Mouse (Mus musculus) cerebellum, adult 2 months (tissue): ENCODE measurements around the gene Exoc3l2. TPM values are rescaled to one million over a fixed set of nuclear protein-coding genes. Genes with fewer than 3 reads are reported as not detected.
A peak's percentile ranks its signal among the peaks of the same experiment; 100 is the strongest.

Experiments used
- DNase-seq, 2 experiments: peaks; one replicate each; pipeline ENCODE4 v3.0.0; 2021
- H3K27ac ChIP-seq: fragments of 200-500 bp; 2 replicates; pipeline ENCODE4 v1.5.1; 2012; ENCODE audit warnings: low read length, control low read depth, inconsistent platforms; ENCODE audit not compliant: insufficient read depth
- H3K27me3 ChIP-seq: fragments of 200-500 bp; 2 replicates; pipeline ENCODE4 v1.6.1; 2012; ENCODE audit warnings: inconsistent platforms, mild to moderate bottlenecking, low read length, moderate library complexity; ENCODE audit not compliant: control insufficient read depth, insufficient read depth
- H3K4me1 ChIP-seq: fragments of 200-500 bp; 2 replicates; pipeline ENCODE4 v1.6.1; 2011; ENCODE audit warnings: low read length; ENCODE audit not compliant: control insufficient read depth, insufficient read depth
- H3K4me3 ChIP-seq: fragments of 200-500 bp; replicated peaks from 2 replicates; pipeline ENCODE3; 2011; ENCODE audit warnings: mild to moderate bottlenecking, low read depth, low read length, control low read depth; ENCODE audit not compliant: insufficient read depth
- CTCF ChIP-seq: fragments of 200-500 bp; IDR thresholded peaks from 2 replicates; pipeline ENCODE4 v1.5.1; 2011; ENCODE audit warnings: low read depth, mild to moderate bottlenecking, control low read depth, low read length, moderate library complexity, borderline replicate concordance; ENCODE audit not compliant: insufficient read depth
- POLR2A ChIP-seq: fragments of 200-500 bp; IDR thresholded peaks from 2 replicates; pipeline ENCODE4 v1.6.1; 2011; ENCODE audit warnings: low read length, control low read depth, borderline replicate concordance; ENCODE audit not compliant: insufficient read depth
- WGBS: fragments of 180-500 bp; shearing (Covaris S2); methylation state at CpG from one replicate; pipeline ENCODE4 v1.1.7; 2018; 5-methylcytosine and 5-hydroxymethylcytosine counted together
- polyA plus RNA-seq: library from polyadenylated mRNA; depleted of rRNA; stranded (reverse); fragments of >200 nt; gene quantifications from 2 replicates; pipeline ENCODE4 v1.2.3, GENCODE M21; 2012

The Exoc3l2 gene
- polyA plus RNA-seq, 1 experiment, result 0.21 TPM

DNA sequence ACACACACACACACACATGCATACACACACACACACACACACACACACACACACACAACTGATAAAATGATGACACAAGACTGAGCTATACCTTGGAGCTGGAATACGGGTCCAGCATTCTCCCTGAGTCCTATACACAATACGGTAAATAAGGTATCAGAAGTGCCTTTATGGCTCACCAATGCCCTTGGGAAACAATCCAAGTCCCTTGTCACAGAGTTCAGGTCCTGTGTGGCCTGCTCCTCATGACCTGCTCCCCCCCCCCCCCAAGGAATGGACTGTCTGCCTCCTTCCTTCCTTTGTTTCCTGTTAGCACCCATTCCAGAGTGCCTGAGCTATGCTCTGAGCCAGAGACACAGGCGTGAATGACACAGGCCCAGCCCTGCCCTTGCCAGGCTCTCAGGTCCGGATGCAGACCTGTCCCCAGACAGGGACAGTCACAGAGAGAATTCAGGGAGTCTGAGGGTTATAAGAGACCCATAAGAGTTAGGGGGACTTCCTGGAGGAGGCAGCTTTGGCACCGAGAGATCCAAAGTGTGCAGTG lies 3.5 kb downstream of the Exoc3l2 start:
- 64% methylated on average over 5 of the region's 5 CpGs for WGBS
- Histone ChIP-seq H3K4me3 (no peak overlapping the region), H3K4me1 (no peaks in the 10 kb centered on the region), H3K27ac (no peak overlapping the region), H3K27me3 (peaks cover 1% of the 10 kb centered on the region; the same call in 1 of the 2 replicates)
- TF ChIP-seq POLR2A (no peak), CTCF (no peak)
- no peak for DNase-seq

DNA sequence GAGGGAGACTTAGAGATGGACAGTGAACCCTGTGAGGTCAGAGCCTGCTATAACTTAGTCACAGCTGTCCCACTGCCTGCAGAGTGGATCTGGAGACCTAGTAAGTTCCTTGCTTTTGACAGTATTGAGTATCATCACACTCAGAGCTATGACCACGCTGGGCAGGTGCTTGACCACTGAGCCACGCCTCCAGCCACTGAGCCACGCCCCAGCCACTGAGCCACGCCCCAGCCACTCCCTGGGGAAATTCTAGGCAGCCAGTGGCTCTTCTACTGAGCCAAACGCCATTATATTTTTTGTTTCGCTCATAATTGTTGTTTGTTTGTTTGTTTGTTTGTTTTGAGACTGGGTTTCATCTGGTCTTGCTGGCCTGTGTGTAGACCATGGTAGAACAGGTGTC lies 4.5 kb downstream of the Exoc3l2 start:
- no peak overlapping the region for H3K27ac ChIP-seq
- H3K27me3 ChIP-seq, result peaks cover 1% of the 10 kb centered on the region; the same call in 1 of the 2 replicates
- WGBS, result 22% methylated on average over 6 of the region's 6 CpGs
- H3K4me1 ChIP-seq, result no peaks in the 10 kb centered on the region
- no peak overlapping the region for H3K4me3 ChIP-seq
- no peak for DNase-seq
- TF ChIP-seq POLR2A, result no peak
- no peak for TF ChIP-seq CTCF

DNA sequence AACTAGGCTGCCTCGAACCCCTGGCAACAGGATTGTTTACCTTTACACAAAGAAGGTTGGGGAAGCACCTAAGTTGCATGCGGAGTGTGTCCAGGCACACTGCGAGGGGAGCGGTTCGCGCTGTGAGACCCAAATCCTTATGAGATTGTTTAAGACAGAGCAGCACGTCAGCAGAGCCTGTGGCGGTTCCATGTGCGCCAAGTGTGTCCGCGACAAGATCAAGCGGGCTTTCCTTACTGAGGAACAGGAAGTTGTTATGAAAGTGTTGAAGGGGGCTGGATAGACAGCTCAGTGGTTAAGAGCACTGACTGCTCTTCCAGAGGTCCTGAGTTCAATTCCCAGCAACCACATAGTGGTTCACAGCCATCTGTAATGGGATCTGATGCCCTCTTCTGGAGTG lies 5.1 kb downstream of the Exoc3l2 start:
- 69% methylated on average over 12 of the region's 12 CpGs for WGBS
- TF ChIP-seq POLR2A (no peak), CTCF (no peak)
- Histone ChIP-seq H3K4me1 (no peaks in the 10 kb centered on the region), H3K27me3 (peaks cover 1% of the 10 kb centered on the region; the same call in 1 of the 2 replicates), H3K27ac (no peak overlapping the region), H3K4me3 (no peak overlapping the region)
- DNase-seq, result no peak

DNA sequence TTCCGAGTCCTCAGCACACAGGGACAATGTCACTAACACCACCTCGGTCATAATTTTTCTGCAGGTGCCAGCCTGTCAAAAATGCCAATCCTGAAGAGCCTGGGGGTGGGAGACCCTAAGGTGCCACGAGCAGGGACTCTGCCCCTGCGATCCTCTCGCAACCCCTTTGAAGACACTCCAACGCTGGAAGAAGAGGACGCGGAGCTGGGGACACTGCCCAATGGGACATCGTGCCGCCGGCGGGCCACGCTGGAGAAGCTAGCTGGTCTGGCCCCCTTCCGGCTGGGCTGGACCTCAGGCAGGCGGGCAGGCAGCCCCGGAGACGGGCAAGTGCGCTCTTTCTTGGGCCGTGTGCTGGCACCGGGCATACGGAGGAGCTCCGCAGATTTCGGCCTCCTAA lies 6.3 kb downstream of the Exoc3l2 start:
- 15% methylated on average over 23 of the region's 23 CpGs for WGBS
- TF ChIP-seq POLR2A, result no peak
- TF ChIP-seq CTCF, result no peak
- no peak overlapping the region for H3K27ac ChIP-seq
- no peaks in the 10 kb centered on the region for H3K4me1 ChIP-seq
- no peak overlapping the region for H3K4me3 ChIP-seq
- peaks cover 1% of the 10 kb centered on the region; the same call in 1 of the 2 replicates for H3K27me3 ChIP-seq
- no peak for DNase-seq

DNA sequence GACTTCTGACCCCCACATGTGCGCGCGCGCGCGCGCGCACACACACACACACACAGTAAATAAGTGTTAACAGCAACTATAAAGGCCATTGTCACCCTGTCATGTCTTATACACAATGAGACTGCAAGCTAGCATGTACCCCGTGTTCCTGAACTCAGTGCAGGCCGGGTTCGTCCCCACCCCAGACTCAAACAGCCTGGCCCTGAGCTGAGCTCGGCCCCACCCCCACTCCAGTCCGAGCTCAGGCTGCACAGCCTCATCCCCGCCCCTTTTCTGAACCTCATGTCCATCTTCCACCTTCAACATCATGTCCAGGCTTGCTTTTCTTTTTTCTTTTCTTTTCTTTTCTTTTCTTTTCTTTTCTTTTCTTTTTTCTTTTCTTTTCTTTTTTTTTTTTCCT lies 7.2 kb downstream of the Exoc3l2 start:
- 12% methylated on average over 14 of the region's 14 CpGs for WGBS
- H3K27me3 ChIP-seq, result peaks cover 1% of the 10 kb centered on the region; the same call in 1 of the 2 replicates
- DNase-seq, result no peak
- H3K4me3 ChIP-seq, result no peak overlapping the region
- H3K4me1 ChIP-seq, result no peaks in the 10 kb centered on the region
- H3K27ac ChIP-seq, result no peak overlapping the region
- TF ChIP-seq POLR2A (no peak), CTCF (no peak)

DNA sequence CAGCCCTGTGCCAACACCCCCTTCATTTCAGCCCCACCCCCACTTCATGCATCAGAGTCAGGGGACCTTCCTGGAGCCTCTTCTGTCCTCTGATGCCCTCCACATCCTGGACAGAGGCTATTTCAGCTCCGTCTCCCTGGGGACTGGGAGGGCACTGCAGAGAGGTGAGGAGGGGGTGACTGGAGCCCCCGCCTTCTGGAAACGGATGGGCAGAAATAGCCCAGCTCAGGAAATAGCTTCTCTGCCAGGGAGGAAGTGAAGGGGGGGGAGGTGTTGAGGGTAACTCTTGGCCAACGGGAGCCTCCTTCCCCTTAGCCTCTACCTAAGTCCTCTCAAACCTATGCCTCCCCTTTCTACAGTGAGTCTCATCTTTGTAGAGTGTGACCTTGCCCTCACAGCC lies 9.3 kb downstream of the Exoc3l2 start:
- whole genome bisulfite sequencing, result 40% methylated on average over 4 of the region's 4 CpGs
- no peak for TF ChIP-seq POLR2A
- no peak for TF ChIP-seq CTCF
- Histone ChIP-seq H3K27me3 (peaks cover 1% of the 10 kb centered on the region; the same call in 1 of the 2 replicates), H3K4me3 (no peak overlapping the region), H3K27ac (no peak overlapping the region), H3K4me1 (no peaks in the 10 kb centered on the region)
- no peak for DNase-seq

DNA sequence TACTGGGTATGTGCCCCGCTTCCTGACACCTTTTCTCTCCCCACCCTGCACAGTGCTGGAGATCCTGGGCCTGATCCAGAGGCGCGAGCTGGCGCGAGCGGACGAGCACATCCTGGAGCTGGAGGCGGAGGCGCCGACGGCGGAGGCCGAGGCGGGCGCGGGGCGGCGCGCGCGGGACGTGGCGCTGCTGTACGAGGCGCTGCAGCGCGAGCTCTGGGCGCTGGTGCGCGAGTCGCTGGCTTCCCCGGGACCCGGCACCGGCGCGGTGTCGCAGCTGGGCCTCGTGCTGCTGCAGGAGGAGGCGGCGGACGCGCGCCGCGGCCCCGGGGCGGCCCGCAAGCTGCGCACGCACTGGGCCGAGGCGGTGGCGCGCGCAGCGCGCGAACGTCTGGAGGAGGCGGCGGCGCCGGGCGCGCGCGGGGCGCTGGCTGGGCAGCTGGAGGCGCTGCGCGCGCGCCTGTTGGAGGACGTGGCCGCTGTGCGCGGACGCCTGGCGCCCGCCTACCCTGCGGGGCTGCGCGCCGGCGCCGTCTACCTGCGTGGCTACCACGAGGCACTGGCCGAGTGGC lies 10.8 kb downstream of the Exoc3l2 start:
- Histone ChIP-seq H3K27me3 (peaks cover 1% of the 10 kb centered on the region; the same call in 1 of the 2 replicates), H3K27ac (no peak overlapping the region), H3K4me1 (no peaks in the 10 kb centered on the region), H3K4me3 (peak overlapping the region; percentile 40)
- DNase-seq, result peak; percentile 75 to 78
- WGBS, result 1% methylated on average over 79 of the region's 89 CpGs
- TF ChIP-seq POLR2A (no peak), CTCF (no peak)

DNA sequence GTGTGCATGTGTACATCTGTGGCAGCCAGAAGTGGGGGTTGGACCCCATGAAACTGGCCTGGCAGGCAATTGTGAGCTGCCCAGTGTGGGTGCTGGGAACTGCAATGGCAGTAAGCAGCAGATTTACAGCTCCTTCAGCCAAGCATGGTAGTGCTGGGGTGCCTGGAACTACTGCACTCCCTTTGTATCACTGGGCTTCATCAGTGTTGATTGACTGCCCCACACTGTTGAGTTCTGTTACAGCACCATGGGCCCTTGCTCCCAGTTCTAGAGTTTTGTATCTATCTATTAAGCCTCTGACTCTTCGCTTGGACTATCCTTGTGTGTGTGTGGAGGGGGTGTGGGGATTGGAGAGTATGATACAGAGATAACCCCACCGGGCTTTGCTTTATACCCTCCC lies 14.0 kb downstream of the Exoc3l2 start:
- no peak for DNase-seq
- Histone ChIP-seq H3K4me1 (no peaks in the 10 kb centered on the region), H3K27ac (no peak overlapping the region), H3K27me3 (no peaks in the 10 kb centered on the region), H3K4me3 (no peak overlapping the region)
- WGBS, result 69% methylated on average over 2 of the region's 2 CpGs
- TF ChIP-seq POLR2A (no peak), CTCF (no peak; the same call in 1 of the 2 replicates)
